Mouse (Mus musculus) brain, embryonic 14.5 days (tissue): Measurements from ENCODE around the gene Mlec. TPM values are rescaled to one million over a fixed set of nuclear protein-coding genes. Genes with fewer than 3 reads are reported as not detected.
"Not testable (repeated sequence)": the region's sequence is repeated elsewhere in the genome, so short reads cannot be mapped to it uniquely, and the experiment has no call there.

ENCODE experiments used
- DNase-seq: peaks from one replicate; pipeline ENCODE4 v3.0.0-alpha.2; 2011; ENCODE audit warnings: low read depth
- CTCF ChIP-seq: fragments of 200-500 bp; IDR thresholded peaks from 2 replicates; pipeline ENCODE4 v1.5.1; 2012; ENCODE audit warnings: inconsistent platforms, mild to moderate bottlenecking, moderate library complexity, borderline replicate concordance; ENCODE audit not compliant: insufficient read depth, insufficient read length; ENCODE audit errors: extremely low read depth
- POLR2A ChIP-seq: fragments of 200-500 bp; IDR thresholded peaks from 2 replicates; pipeline ENCODE4 v1.6.1; 2012; ENCODE audit warnings: mild to moderate bottlenecking, inconsistent platforms, borderline replicate concordance; ENCODE audit not compliant: poor library complexity, insufficient read depth, insufficient read length, severe bottlenecking; ENCODE audit errors: extremely low read depth
- polyA plus RNA-seq: library from polyadenylated mRNA; depleted of rRNA; stranded (reverse); fragments of >200 nt; gene quantifications from 2 replicates; pipeline ENCODE4 v1.2.3, GENCODE M21; 2012; rRNA removed

The Mlec gene
- polyA plus RNA-seq, 1 experiment: 80.4 TPM

GRCm38 (mm10) chr5:115113244-115113643 is 44.7 kb downstream of the Mlec start:
- no peak for TF ChIP-seq CTCF
- no peak for TF ChIP-seq POLR2A
- DNase-seq: no peak

GRCm38 (mm10) chr5:115111156-115111555 is 46.8 kb downstream of the Mlec start:
- TF ChIP-seq POLR2A (no peak), CTCF (no peak)
- DNase-seq: no peak

- not testable (repeated sequence) for DNase-seq
These were observed 54.7 kb downstream of the Mlec start for GRCm38 (mm10) chr5:115103253-115103652.

GRCm38 (mm10) chr5:115102231-115102630 is 55.7 kb downstream of the Mlec start:
- no peak for DNase-seq
- TF ChIP-seq POLR2A (no peak), CTCF (no peak)

DNA sequence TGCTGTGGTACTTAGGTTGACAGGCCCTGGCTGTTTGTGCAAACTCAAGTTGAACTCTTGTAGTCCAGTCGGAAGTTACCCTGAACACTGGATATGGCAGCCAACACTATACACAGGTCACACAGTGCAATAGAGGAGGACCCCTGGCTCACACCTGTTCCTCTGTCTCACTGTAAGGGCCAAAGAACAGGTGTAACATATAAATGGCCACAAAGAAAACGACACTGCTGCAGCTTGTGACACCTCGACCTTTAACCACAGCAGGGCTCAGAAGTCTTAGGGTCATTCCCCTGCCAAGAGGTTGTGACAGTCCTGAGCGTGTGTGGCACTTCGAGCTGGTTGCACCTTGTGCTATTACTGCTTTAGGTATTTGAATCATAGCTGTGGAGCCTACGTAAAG is 57.5 kb downstream of the Mlec start:
- no peak for DNase-seq
- TF ChIP-seq CTCF (no peak), POLR2A (no peak)

GRCm38 (mm10) chr5:115099991-115100390 is 58.0 kb downstream of the Mlec start:
- DNase-seq: no peak
- no peak for TF ChIP-seq CTCF
- no peak for TF ChIP-seq POLR2A

DNA sequence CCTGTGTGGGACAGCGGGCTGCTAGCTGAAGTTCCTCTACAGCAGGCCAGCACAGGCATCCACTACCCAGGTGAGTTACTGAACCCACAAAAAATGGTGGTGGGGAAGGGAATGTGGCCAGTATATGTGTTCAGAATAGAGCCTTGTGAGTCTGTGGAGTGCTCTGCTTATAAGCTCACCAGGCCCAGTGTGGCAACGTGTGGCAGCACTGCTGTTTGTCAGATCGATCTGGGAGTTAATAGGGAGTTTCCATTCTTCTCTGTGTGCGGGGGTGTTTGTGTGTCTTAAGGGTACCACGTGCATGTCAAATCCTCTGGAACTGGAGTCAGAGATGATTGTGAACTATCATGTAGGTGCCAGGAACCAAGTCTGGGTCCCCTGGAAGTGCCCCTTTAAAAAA is 58.4 kb downstream of the Mlec start:
- TF ChIP-seq POLR2A (no peak), CTCF (no peak)
- no peak for DNase-seq

DNA sequence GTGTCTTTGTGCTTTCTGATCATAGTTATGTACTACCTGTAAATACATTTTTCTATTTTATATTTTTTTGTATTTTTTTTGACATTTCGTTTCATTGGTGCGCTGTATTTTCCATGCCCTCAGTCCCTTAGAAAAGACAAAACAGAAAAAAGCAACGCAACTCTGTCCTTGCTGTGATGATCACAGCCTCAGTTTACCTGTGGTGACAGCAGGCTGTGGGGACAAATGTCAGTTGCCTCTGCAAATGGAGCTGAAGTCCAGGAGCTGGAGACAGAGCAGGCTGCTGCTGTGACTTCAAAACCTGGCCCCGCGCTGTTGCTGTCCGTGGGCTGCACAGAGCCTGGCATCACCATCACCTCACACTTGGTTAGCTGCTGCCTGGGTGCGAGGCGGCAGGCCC is 59.8 kb downstream of the Mlec start, which contains the start of gene Gm10401:
Gm10401 (minus strand) TSS at position 101 of the 400 bp plus-strand sequence.
- no peak for DNase-seq
- TF ChIP-seq POLR2A (no peak), CTCF (no peak)

Other genes with a start within 250 kb of the Mlec start
- 0.21 and 0.42 TPM in 2 replicates for gene Oasl1, start 234.9 kb downstream of the Mlec start, polyA plus RNA-seq
- gene 2210016L21Rik, start 216.0 kb downstream of the Mlec start, polyA plus RNA-seq: 69.2 and 72.7 TPM in 2 replicates
- gene Hnf1a, start 187.1 kb downstream of the Mlec start, polyA plus RNA-seq: not detected in 2 replicates
- 129 TPM in 2 replicates for gene Sppl3, start 147.0 kb downstream of the Mlec start, polyA plus RNA-seq
- not detected in 2 replicates for gene Gm10401, start 59.9 kb downstream of the Mlec start, polyA plus RNA-seq
- gene Acads, start 38.8 kb downstream of the Mlec start, polyA plus RNA-seq: 25.1 and 27.0 TPM in 2 replicates
- 49.7 and 55.0 TPM in 2 replicates for gene Unc119b, start 23.2 kb downstream of the Mlec start, polyA plus RNA-seq
- gene Cabp1, start 36.2 kb upstream of the Mlec start, polyA plus RNA-seq: 28.6 and 32.9 TPM in 2 replicates
- 57.0 and 82.5 TPM in 2 replicates for gene Pop5, start 77.7 kb upstream of the Mlec start, polyA plus RNA-seq
- 200 and 220 TPM in 2 replicates for gene Rnf10, start 114.7 kb upstream of the Mlec start, polyA plus RNA-seq
- gene Coq5, start 121.5 kb upstream of the Mlec start, polyA plus RNA-seq: 15.7 and 20.5 TPM in 2 replicates
- gene Dynll1, start 142.8 kb upstream of the Mlec start, polyA plus RNA-seq: 602 and 608 TPM in 2 replicates
- gene Srsf9, start 169.0 kb upstream of the Mlec start, polyA plus RNA-seq: 91.9 and 105 TPM in 2 replicates
- 26.7 and 36.9 TPM in 2 replicates for gene Gatc, start 183.0 kb upstream of the Mlec start, polyA plus RNA-seq
- gene Triap1, start 183.0 kb upstream of the Mlec start, polyA plus RNA-seq: 25.6 and 30.3 TPM in 2 replicates
- gene Cox6a1, start 190.8 kb upstream of the Mlec start, polyA plus RNA-seq: 1,091 and 1,648 TPM in 2 replicates